Mouse (Mus musculus) liver, embryonic 16.5 days (tissue): ENCODE data around the gene Smad9. TPM values are rescaled to one million over a fixed set of nuclear protein-coding genes. Genes with fewer than 3 reads are reported as not detected.

Experiments
- ATAC-seq: fragments of 200-750 bp; cut with Nextera tagmentation; 2 replicates; pipeline ENCODE4 v1.8.0; 2017; ENCODE audit warnings: low read depth, mild to moderate bottlenecking, moderate number of reproducible peaks, moderate library complexity
- H3K27ac ChIP-seq: fragments of 300-500 bp; sonication (generic); 2 replicates; pipeline ENCODE4 v1.5.1; 2014; ENCODE audit warnings: mild to moderate bottlenecking, low read length
- H3K27me3 ChIP-seq: fragments of 300-500 bp; sonication (generic); 2 replicates; pipeline ENCODE4 v1.6.1; 2014; ENCODE audit warnings: low read depth, low read length, mixed read lengths; ENCODE audit not compliant: control insufficient read depth, insufficient read depth
- H3K36me3 ChIP-seq: fragments of 300-500 bp; sonication (generic); 2 replicates; pipeline ENCODE4 v1.6.1; 2014; ENCODE audit warnings: mild to moderate bottlenecking; ENCODE audit not compliant: control insufficient read depth, insufficient read depth
- H3K4me1 ChIP-seq: fragments of 300-500 bp; sonication (generic); 2 replicates; pipeline ENCODE4 v1.6.1; 2014; ENCODE audit warnings: low read depth, low read length, mixed read lengths; ENCODE audit not compliant: control insufficient read depth
- H3K4me2 ChIP-seq: fragments of 300-500 bp; sonication (generic); 2 replicates; pipeline ENCODE4 v1.6.1; 2014; ENCODE audit warnings: low read depth, low read length, mixed read lengths
- H3K4me3 ChIP-seq: fragments of 300-500 bp; sonication (generic); 2 replicates; pipeline ENCODE4 v1.5.1; 2014; ENCODE audit warnings: low read depth, mild to moderate bottlenecking, low read length
- H3K9ac ChIP-seq: fragments of 300-500 bp; sonication (generic); 2 replicates; pipeline ENCODE4 v1.6.1; 2014; ENCODE audit warnings: low read depth, low read length
- H3K9me3 ChIP-seq: fragments of 300-500 bp; sonication (generic); replicated peaks from 2 replicates; pipeline ENCODE4 v1.6.1; 2016; ENCODE audit warnings: low read length; ENCODE audit not compliant: control insufficient read depth
- WGBS: fragments of 180-500 bp; shearing (Covaris S2); extraction: QIAGEN DNeasy Blood & Tissue Kit; methylation state at CpG from one replicate; pipeline ENCODE4 v1.1.7; 2014; ENCODE audit not compliant: insufficient replicate concordance; 5-methylcytosine and 5-hydroxymethylcytosine counted together
- polyA plus RNA-seq: library from polyadenylated mRNA; unstranded; fragments of >200 nt; fragmentation: Nextera tagmentation; extraction: Ambion mirVana; gene quantifications from 2 replicates; pipeline ENCODE4 v1.2.1, GENCODE M21; 2015

The Smad9 gene
- polyA plus RNA-seq, 1 experiment from 2014 or later: 0.04 TPM

DNA sequence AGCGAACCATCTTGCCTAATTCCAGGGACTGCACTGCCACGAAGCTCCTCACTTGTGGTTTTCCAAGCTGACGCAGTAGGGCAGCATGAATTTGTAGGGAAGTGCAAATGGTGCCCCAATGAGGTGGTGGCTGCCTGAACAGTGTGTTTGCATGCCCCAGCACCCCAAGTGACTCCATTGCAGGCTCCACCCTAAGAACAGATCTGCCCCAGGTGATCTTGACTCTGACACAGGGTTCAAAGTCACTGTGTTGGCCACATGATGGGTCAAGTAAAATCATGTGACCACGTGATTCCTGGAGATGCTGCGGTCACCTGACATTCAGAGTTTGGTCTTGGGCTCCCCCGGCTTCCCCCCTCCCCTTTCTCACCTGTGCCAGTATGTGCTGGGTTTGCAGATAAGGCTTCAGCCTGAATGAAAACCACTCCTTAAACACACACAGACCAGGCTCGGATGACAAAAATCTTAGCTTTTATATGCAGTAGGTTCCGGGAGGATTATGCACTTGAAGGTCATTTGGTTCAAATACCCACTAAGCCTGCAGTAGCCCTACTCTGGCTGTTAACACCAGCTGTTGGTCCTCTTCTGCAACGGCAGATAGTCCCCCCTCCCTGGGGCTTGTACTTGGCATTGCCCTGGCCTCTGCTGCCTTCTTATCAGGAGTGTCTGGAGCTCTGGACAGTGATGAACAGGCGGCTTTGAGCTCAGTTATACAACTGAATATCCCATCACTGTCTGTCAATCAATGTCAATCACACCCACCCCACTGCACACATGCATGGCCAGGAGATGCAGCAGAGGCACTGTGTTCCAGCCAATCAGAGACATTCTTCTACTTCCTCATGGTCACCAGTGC lies 36.7 kb downstream of the Smad9 start:
- ATAC-seq: no peak
- no peaks in the 10 kb centered on the region for H3K4me1 ChIP-seq
- 43% methylated on average over 10 of the region's 10 CpGs for WGBS

DNA sequence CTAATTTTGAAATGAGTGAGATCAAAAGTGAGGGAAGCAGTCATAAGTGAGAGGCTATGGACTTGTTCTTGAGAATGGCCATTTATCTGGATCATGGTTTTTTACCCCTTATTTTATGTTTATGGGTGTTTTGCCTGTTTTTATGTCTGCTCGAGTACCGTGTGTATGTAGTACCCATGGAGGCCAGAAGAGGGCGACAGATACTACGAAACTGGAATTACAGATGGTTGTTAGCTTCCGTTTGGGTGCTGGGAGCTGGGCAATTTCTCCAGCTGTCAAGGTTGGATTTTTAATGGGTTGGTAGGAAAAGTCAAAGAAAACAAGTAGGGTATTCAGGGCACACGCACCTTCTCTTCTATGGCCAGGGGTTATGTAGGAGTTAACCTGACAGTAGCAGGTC lies 38.4 kb downstream of the Smad9 start:
- Histone ChIP-seq H3K27ac (no peak overlapping the region), H3K27me3 (no peaks in the 10 kb centered on the region)
- 71% methylated on average over 6 of the region's 6 CpGs for WGBS

More for the DNA sequence above, 36.7 kb downstream of the Smad9 start:
- Histone ChIP-seq H3K4me3 (no peak overlapping the region), H3K27ac (no peak overlapping the region), H3K9ac (no peak overlapping the region), H3K27me3 (no peaks in the 10 kb centered on the region), H3K36me3 (no peaks in the 10 kb centered on the region), H3K9me3 (peaks cover 2% of the 10 kb centered on the region; the same call in 1 of the 2 replicates), H3K4me2 (no peak overlapping the region)

DNA sequence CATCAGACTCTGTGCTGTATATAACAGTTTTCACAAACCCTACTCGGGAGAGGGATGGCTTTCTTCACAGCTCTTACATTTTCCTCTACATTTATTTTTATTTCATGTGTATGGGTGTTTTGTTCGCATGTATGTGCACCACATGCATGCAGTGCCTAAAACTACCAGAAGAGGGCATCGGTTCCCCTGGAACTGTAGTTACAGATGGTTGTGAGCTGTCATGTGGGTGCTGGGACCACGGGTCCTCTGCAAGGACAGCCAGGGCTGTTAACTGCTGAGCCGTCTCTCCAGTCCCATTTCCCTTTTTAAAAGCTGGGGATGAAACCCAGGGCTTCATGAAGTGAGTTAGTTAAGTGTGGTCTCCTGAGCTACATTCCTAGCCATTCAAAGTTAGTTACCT lies 40.0 kb downstream of the Smad9 start:
- H3K9me3 ChIP-seq: peaks cover 2% of the 10 kb centered on the region; the same call in 1 of the 2 replicates
- H3K9ac ChIP-seq: no peak overlapping the region
- no peak for ATAC-seq
- no peak overlapping the region for H3K4me3 ChIP-seq
- H3K36me3 ChIP-seq: no peaks in the 10 kb centered on the region
- no peak overlapping the region for H3K27ac ChIP-seq
- WGBS: 76% methylated on average over 5 of the region's 5 CpGs
- H3K4me2 ChIP-seq: no peak overlapping the region
- no peaks in the 10 kb centered on the region for H3K4me1 ChIP-seq
- H3K27me3 ChIP-seq: no peaks in the 10 kb centered on the region

More for the DNA sequence above, 38.4 kb downstream of the Smad9 start:
- H3K9ac ChIP-seq: no peak overlapping the region
- no peak overlapping the region for H3K4me2 ChIP-seq
- H3K9me3 ChIP-seq: peaks cover 2% of the 10 kb centered on the region; the same call in 1 of the 2 replicates
- no peak overlapping the region for H3K4me3 ChIP-seq
- no peaks in the 10 kb centered on the region for H3K4me1 ChIP-seq
- no peak for ATAC-seq
- no peaks in the 10 kb centered on the region for H3K36me3 ChIP-seq

DNA sequence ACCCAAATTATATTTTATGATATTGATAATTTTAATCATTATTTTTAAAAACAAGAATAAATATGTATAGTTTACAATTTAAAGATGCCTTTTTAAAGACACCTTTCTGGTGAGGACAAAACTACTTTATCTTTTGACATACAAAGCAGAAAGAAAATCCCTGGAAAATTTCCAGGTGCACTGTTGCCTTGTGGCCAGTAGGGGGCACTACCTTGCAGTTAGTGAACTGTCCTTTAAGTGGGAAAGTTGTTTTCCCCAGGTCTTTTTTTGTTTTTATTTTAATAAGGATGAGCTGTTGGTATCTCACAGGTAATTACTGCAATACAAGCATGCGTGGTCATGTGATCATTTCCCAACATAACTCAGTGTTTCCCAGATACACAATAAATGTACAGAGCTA lies 40.4 kb downstream of the Smad9 start:
- Histone ChIP-seq H3K9me3 (peaks cover 2% of the 10 kb centered on the region; the same call in 1 of the 2 replicates), H3K4me2 (no peak overlapping the region), H3K27ac (no peak overlapping the region), H3K27me3 (no peaks in the 10 kb centered on the region), H3K36me3 (no peaks in the 10 kb centered on the region), H3K4me3 (no peak overlapping the region), H3K9ac (no peak overlapping the region), H3K4me1 (no peaks in the 10 kb centered on the region)
- no peak for ATAC-seq
- WGBS: 87% methylated on average over 1 of the region's 1 CpGs

DNA sequence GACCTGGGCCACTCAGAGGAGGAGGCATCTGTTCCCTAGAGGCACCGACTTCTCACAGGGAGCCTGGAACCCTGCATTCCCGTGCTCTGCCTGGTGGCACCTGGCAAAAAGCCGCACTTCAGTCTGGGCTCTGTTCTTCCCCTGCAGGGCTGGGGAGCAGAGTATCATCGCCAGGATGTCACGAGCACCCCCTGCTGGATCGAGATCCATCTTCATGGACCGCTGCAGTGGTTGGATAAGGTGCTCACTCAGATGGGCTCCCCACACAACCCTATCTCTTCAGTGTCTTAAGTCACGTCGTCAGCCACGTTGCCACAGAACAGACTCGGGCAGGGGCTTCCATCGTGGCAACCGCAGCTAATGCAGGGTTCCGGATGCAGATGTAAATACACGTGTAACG lies 41.8 kb downstream of the Smad9 start:
- no peaks in the 10 kb centered on the region for H3K36me3 ChIP-seq
- H3K4me1 ChIP-seq: no peaks in the 10 kb centered on the region
- no peak overlapping the region for H3K4me3 ChIP-seq
- no peaks in the 10 kb centered on the region for H3K27me3 ChIP-seq
- H3K27ac ChIP-seq: no peak overlapping the region
- H3K9ac ChIP-seq: no peak overlapping the region
- peaks cover 2% of the 10 kb centered on the region; the same call in 1 of the 2 replicates for H3K9me3 ChIP-seq
- WGBS: 27% methylated on average over 16 of the region's 16 CpGs
- no peak overlapping the region for H3K4me2 ChIP-seq
- 0 out of 2 replicates have a peak, but pooled peaks have one; percentile 41 for ATAC-seq

DNA sequence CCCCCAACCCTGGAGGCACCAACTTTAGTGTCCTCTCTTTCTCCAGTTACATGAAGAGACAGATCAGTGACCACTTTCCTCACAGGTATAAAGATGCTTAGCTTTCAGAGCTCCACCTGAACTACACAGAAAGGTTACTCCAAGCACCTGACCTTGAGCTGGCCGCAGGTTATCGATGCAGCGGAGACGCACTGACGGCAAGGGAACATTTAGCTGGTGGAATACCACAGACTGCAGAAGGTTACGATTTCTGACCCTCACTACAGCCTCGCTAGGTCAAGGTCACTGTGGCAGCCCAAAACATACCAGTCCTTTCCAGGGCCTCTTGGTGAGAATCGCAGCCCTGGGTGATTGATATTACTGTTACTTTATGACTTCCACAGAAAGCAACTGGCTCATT lies 48.3 kb downstream of the Smad9 start:
- Histone ChIP-seq H3K4me1 (peaks cover 7% of the 10 kb centered on the region; the same call in 1 of the 2 replicates), H3K9me3 (no peaks in the 10 kb centered on the region), H3K27ac (no peak overlapping the region), H3K27me3 (no peaks in the 10 kb centered on the region), H3K4me3 (no peak overlapping the region), H3K9ac (no peak overlapping the region), H3K36me3 (peaks cover 6% of the 10 kb centered on the region; the same call in 1 of the 2 replicates), H3K4me2 (no peak overlapping the region)
- ATAC-seq: no peak
- 81% methylated on average over 8 of the region's 8 CpGs for WGBS

DNA sequence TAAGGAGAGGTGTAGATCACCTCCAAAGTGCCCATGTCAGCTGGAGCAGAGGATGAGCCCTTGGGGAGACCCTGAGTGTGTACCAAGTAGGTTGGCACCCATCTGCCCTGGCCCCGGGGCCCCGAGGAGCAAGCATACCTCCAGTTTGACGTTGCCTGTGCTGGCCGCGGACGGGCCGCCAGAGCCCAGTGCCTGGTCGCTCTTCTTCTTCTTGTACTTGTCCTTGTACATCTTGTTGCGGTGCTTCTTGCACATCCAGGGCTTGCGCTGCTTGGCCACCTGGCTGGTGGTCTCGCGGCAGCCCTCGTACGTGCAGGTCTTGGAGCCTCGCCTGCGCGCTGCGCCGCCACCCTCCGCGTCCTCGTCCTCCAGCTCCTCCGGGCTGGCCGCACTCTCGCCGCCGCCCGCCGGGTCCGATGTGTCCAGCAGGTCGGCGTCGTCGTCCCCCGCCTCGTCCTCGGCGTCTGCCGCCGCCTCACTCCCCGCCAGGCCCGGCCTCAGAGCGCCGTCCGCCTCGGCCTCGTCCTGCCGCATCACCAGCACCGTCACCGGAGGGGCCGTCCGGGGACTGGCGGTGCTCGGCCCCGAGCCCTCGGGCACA lies 51.8 kb downstream of the Smad9 start:
- Histone ChIP-seq H3K27ac (peak overlapping the region; percentile 88), H3K4me2 (peak overlapping the region; percentile 98), H3K9me3 (no peaks in the 10 kb centered on the region), H3K27me3 (no peaks in the 10 kb centered on the region), H3K9ac (peak overlapping the region; percentile 97), H3K4me1 (peaks cover 7% of the 10 kb centered on the region; the same call in 1 of the 2 replicates), H3K36me3 (peaks cover 6% of the 10 kb centered on the region; the same call in 1 of the 2 replicates), H3K4me3 (peak overlapping the region; percentile 92)
- WGBS: under 1% methylated on average over 54 of the region's 56 CpGs
- ATAC-seq: peak; percentile 61

DNA sequence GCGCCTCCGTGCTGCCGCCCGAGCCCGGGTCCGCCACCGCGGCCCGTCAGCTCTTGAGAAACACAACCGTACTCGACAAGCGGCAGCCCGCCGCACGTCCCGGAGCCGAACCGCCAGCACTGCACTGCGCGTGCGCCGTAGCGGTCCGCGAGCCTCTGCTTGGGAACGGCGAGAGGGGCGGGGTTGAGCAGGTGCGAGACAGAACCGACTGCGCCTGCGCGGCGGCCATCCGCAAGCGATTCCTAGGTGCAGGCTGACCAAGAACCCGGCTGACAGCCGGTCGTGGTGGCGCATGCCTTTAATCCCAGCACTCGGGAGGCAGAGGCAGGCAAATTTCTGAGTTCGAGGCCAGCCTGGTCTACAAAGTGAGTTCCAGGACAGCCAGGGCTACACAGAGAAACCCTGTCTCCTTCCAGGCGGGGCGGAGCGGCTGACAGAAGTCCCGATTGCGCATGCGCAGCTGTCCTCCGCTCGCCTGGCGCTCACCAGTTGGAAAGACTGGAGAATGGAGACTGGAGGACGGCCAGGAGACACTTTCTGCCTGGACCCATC lies 52.4 kb downstream of the Smad9 start, which contains the start of gene Rfxap:
Gene Rfxap (minus strand): TSS at position 126 of the 552 bp plus-strand sequence.
- ATAC-seq: peak; percentile 93
- peaks cover 6% of the 10 kb centered on the region; the same call in 1 of the 2 replicates for H3K36me3 ChIP-seq

More for the DNA sequence above, 52.4 kb downstream of the Smad9 start, which contains the start of gene Rfxap:
- H3K27ac ChIP-seq: peak within 1 kb of the TSS; percentile 88
- peak within 1 kb of the TSS; percentile 97 for H3K9ac ChIP-seq
- H3K4me2 ChIP-seq: peak within 1 kb of the TSS; percentile 98
- H3K4me3 ChIP-seq: peak within 1 kb of the TSS; percentile 92
- no peaks in the 10 kb centered on the region for H3K27me3 ChIP-seq
- no peaks in the 10 kb centered on the region for H3K9me3 ChIP-seq
- H3K4me1 ChIP-seq: peaks cover 7% of the 10 kb centered on the region; the same call in 1 of the 2 replicates
- WGBS: under 1% methylated on average over 52 of the region's 52 CpGs
